Mouse (Mus musculus): ENCODE measurements around the gene Nvl. TPM values are rescaled to one million over a fixed set of nuclear protein-coding genes. Genes with fewer than 3 reads are reported as not detected.

Gene Nvl
- polyA plus RNA-seq, 1 experiment from 2014 or later = 20.3 TPM

- Histone ChIP-seq H3K4me1 (replicated peaks; ENCODE audit: insufficient read depth, low read length) (no peaks in the 10 kb centered on the region), H3K4me2 (ENCODE audit: low read length) (no peak overlapping the region), H3K9ac (ENCODE audit: low read depth, low read length) (no peak overlapping the region), H3K9me3 (replicated peaks; ENCODE audit: low read length) (no peaks in the 10 kb centered on the region), H3K27ac (no peak overlapping the region), H3K36me3 (ENCODE audit: insufficient read depth, low read length) (peaks cover 22% of the 10 kb centered on the region; the same call in 1 of the 2 replicates), H3K27me3 (ENCODE audit: insufficient read depth, low read length) (no peaks in the 10 kb centered on the region), H3K4me3 (replicated peaks; ENCODE audit: low read depth, low read length) (no peak overlapping the region)
- WGBS = 74% methylated on average over 12 of the region's 12 CpGs
- ATAC-seq (replicated peaks; ENCODE audit: low FRiP score, low read depth) = no peak
- no peak for TF ChIP-seq CTCF (IDR thresholded peaks at IDR 0.05; ENCODE audit: low read depth)
- no peak for DNase-seq (ENCODE audit: low spot score)
Measured at GRCm38 (mm10) chr1:181090048-181090447, 54.0 kb downstream of the Nvl start.

- no peak for TF ChIP-seq CTCF (IDR thresholded peaks at IDR 0.05; ENCODE audit: low read depth)
- no peaks in the 10 kb centered on the region for H3K36me3 ChIP-seq (ENCODE audit: insufficient read depth, low read length)
- DNase-seq (ENCODE audit: low spot score) (peak; percentile 60), ATAC-seq (replicated peaks; ENCODE audit: low FRiP score, low read depth) (no peak)
- no peak overlapping the region for H3K4me3 ChIP-seq (replicated peaks; ENCODE audit: low read depth, low read length)
- no peak overlapping the region for H3K27ac ChIP-seq
- no peaks in the 10 kb centered on the region for H3K27me3 ChIP-seq (ENCODE audit: insufficient read depth, low read length)
- no peak overlapping the region for H3K4me2 ChIP-seq (ENCODE audit: low read length)
- no peaks in the 10 kb centered on the region for H3K4me1 ChIP-seq (replicated peaks; ENCODE audit: insufficient read depth, low read length)
- WGBS = 43% methylated on average over 2 of the region's 2 CpGs
- no peaks in the 10 kb centered on the region for H3K9me3 ChIP-seq (replicated peaks; ENCODE audit: low read length)
- no peak overlapping the region for H3K9ac ChIP-seq (ENCODE audit: low read depth, low read length)
Measured at GRCm38 (mm10) chr1:181084021-181084420, 60.0 kb downstream of the Nvl start.

- DNase-seq (ENCODE audit: low spot score) (no peak), ATAC-seq (replicated peaks; ENCODE audit: low FRiP score, low read depth) (no peak)
- Histone ChIP-seq H3K36me3 (ENCODE audit: insufficient read depth, low read length) (no peaks in the 10 kb centered on the region), H3K27ac (no peak overlapping the region), H3K4me2 (ENCODE audit: low read length) (no peak overlapping the region), H3K4me1 (replicated peaks; ENCODE audit: insufficient read depth, low read length) (no peaks in the 10 kb centered on the region), H3K9ac (ENCODE audit: low read depth, low read length) (no peak overlapping the region), H3K4me3 (replicated peaks; ENCODE audit: low read depth, low read length) (no peak overlapping the region), H3K9me3 (replicated peaks; ENCODE audit: low read length) (no peaks in the 10 kb centered on the region), H3K27me3 (ENCODE audit: insufficient read depth, low read length) (no peaks in the 10 kb centered on the region)
- WGBS = 43% methylated on average over 5 of the region's 5 CpGs
- no peak; the same call in 1 of the 2 replicates for TF ChIP-seq CTCF (IDR thresholded peaks at IDR 0.05; ENCODE audit: low read depth)
Measured at GRCm38 (mm10) chr1:181073075-181073474, 70.9 kb downstream of the Nvl start.

DNA sequence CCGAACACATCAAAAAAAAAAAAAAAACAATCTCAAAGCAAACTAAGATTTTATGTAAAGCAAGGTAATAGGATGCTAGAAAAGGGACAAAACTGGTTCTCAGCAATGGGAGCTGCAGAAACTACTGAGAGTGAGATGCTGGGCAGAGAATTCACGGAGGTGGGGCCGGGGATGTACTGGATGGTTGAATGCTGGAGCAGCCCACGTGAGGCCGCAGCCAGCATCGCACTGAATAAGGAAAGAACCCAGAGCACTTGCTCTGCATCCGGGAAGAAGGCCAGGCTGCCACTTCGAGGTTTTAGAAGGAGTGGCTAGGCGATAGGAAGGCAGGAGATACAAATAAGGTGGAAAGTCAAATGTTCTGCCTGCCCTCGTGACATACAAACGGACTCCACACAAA is 74.3 kb downstream of the Nvl start:
- no peaks in the 10 kb centered on the region for H3K9me3 ChIP-seq (replicated peaks; ENCODE audit: low read length)
- no peak overlapping the region for H3K9ac ChIP-seq (ENCODE audit: low read depth, low read length)
- H3K4me3 ChIP-seq (replicated peaks; ENCODE audit: low read depth, low read length) = no peak overlapping the region
- DNase-seq (ENCODE audit: low spot score) (no peak), ATAC-seq (replicated peaks; ENCODE audit: low FRiP score, low read depth) (no peak)
- no peaks in the 10 kb centered on the region for H3K36me3 ChIP-seq (ENCODE audit: insufficient read depth, low read length)
- H3K27me3 ChIP-seq (ENCODE audit: insufficient read depth, low read length) = no peaks in the 10 kb centered on the region
- H3K4me1 ChIP-seq (replicated peaks; ENCODE audit: insufficient read depth, low read length) = no peaks in the 10 kb centered on the region
- no peak for TF ChIP-seq CTCF (IDR thresholded peaks at IDR 0.05; ENCODE audit: low read depth)
- WGBS = 58% methylated on average over 11 of the region's 11 CpGs
- no peak overlapping the region for H3K27ac ChIP-seq
- no peak overlapping the region for H3K4me2 ChIP-seq (ENCODE audit: low read length)

GRCm38 (mm10) chr1:181068344-181068743 is 75.7 kb downstream of the Nvl start:
- Histone ChIP-seq H3K27me3 (ENCODE audit: insufficient read depth, low read length) (no peaks in the 10 kb centered on the region), H3K4me3 (replicated peaks; ENCODE audit: low read depth, low read length) (no peak overlapping the region), H3K27ac (no peak overlapping the region), H3K4me2 (ENCODE audit: low read length) (no peak overlapping the region), H3K36me3 (ENCODE audit: insufficient read depth, low read length) (no peaks in the 10 kb centered on the region), H3K9me3 (replicated peaks; ENCODE audit: low read length) (no peaks in the 10 kb centered on the region), H3K4me1 (replicated peaks; ENCODE audit: insufficient read depth, low read length) (no peaks in the 10 kb centered on the region), H3K9ac (ENCODE audit: low read depth, low read length) (no peak overlapping the region)
- DNase-seq (ENCODE audit: low spot score) (no peak), ATAC-seq (replicated peaks; ENCODE audit: low FRiP score, low read depth) (no peak)
- TF ChIP-seq CTCF (IDR thresholded peaks at IDR 0.05; ENCODE audit: low read depth) = no peak
- WGBS = 70% methylated on average over 1 of the region's 1 CpGs

- no peak for ATAC-seq (replicated peaks; ENCODE audit: low FRiP score, low read depth)
- DNase-seq (ENCODE audit: low spot score) = no peak
- 64% methylated on average over 6 of the region's 6 CpGs for WGBS
- Histone ChIP-seq H3K9ac (ENCODE audit: low read depth, low read length) (no peak overlapping the region), H3K9me3 (replicated peaks; ENCODE audit: low read length) (no peaks in the 10 kb centered on the region), H3K27ac (no peak overlapping the region), H3K4me2 (ENCODE audit: low read length) (no peak overlapping the region), H3K27me3 (ENCODE audit: insufficient read depth, low read length) (no peaks in the 10 kb centered on the region), H3K4me1 (replicated peaks; ENCODE audit: insufficient read depth, low read length) (no peaks in the 10 kb centered on the region), H3K36me3 (ENCODE audit: insufficient read depth, low read length) (no peaks in the 10 kb centered on the region), H3K4me3 (replicated peaks; ENCODE audit: low read depth, low read length) (no peak overlapping the region)
- TF ChIP-seq CTCF (IDR thresholded peaks at IDR 0.05; ENCODE audit: low read depth) = no peak
Measured at GRCm38 (mm10) chr1:181064648-181065047, 79.4 kb downstream of the Nvl start.

GRCm38 (mm10) chr1:181063991-181064390 is 80.0 kb downstream of the Nvl start:
- no peaks in the 10 kb centered on the region for H3K36me3 ChIP-seq (ENCODE audit: insufficient read depth, low read length)
- H3K9me3 ChIP-seq (replicated peaks; ENCODE audit: low read length) = no peaks in the 10 kb centered on the region
- no peak overlapping the region for H3K27ac ChIP-seq
- TF ChIP-seq CTCF (IDR thresholded peaks at IDR 0.05; ENCODE audit: low read depth) = no peak
- no peak overlapping the region for H3K4me3 ChIP-seq (replicated peaks; ENCODE audit: low read depth, low read length)
- no peaks in the 10 kb centered on the region for H3K4me1 ChIP-seq (replicated peaks; ENCODE audit: insufficient read depth, low read length)
- no peak overlapping the region for H3K9ac ChIP-seq (ENCODE audit: low read depth, low read length)
- H3K4me2 ChIP-seq (ENCODE audit: low read length) = no peak overlapping the region
- DNase-seq (ENCODE audit: low spot score) (no peak), ATAC-seq (replicated peaks; ENCODE audit: low FRiP score, low read depth) (no peak)
- 52% methylated on average over 2 of the region's 2 CpGs for WGBS
- no peaks in the 10 kb centered on the region for H3K27me3 ChIP-seq (ENCODE audit: insufficient read depth, low read length)
